Mouse (Mus musculus): Measurements from ENCODE around the gene 1700093K21Rik. TPM values are rescaled to one million over a fixed set of nuclear protein-coding genes. Genes with fewer than 3 reads are reported as not detected.

The 1700093K21Rik gene
- not detected for polyA plus RNA-seq (2017; shearing (Covaris generic))

DNA sequence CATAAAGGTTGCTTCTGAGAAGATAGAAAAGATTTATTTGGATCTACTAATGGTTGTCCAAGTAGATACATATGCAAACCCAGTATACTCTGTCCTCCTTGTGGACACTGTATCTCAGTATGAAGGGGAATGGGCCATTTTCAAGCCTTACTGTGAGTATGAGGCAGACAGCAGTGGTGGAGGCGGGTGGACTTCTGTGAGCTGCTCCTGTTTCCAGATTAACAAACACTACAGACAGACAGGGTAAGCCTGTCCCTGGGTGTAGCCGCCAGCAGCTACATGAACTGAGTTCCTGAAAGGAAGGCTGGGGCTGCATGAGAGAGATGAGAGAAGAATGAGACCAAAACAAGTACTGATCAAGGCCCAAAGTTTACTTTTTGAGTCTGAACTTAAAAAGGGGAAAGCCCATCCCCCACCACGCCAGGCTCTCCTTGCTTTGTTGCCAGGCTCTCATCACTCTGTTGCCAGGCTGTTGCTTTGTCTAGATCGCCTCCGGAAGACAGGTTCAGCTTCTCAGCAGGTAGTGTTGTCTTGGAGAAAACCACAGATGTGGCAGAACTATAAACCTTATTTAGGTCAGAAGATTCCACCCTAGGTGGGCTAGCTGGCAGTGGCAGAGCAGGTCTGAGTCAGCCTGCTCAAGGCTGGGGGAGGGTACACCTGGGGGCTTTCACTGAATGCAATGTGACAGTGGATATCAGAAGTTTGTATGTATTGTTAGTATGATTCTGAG lies at the start of gene 1700093K21Rik:
Gene 1700093K21Rik (minus strand): TSS at position 683 of the 733 bp plus-strand sequence.

DNA sequence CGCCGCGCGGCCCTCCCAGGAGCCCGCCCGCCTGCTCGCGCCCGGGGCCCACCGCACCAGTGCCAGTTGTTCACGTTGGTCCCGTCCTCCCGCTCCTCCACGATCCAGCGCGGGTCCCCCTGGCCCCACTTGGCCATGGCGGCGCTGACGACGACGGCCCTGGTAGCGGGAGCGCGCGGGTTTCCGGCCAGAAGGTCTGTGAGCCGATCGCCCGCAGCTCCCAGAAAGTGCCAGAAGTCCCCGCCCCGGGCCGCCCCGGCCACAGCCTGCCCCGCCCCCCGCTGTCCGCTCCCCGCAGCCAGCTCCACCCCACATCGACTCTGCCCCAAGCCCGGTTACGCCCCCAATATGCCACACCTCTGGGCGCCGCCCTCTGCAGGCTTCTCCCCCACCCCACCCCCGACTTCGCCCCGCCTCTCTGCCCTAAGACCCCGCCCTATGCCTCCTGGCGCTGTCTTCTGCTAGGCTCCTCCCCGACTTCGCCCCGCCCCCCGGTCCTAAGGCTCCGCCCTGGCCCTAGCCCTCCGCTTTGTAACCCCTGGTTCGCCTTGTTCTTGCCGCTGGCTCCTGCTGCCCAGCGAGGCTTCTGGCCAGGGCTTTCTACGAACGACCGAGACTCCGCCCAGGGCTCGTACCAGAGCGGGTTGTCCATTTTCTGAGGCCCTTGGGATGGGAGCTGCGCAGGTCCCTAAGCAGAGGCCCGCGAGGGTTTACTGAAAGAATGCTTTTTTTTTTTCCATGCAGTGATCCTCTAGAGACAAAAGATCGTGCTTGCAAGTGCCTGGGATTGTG lies 23.0 kb downstream of the 1700093K21Rik start, which contains the start of gene Ahsa2:
Gene Ahsa2 (minus strand): TSS at position 313 of the 792 bp plus-strand sequence.

Other genes with a start within 250 kb of the 1700093K21Rik start
- 15.3 TPM for gene Usp34, start 214.3 kb downstream of the 1700093K21Rik start, polyA plus RNA-seq (2017; shearing (Covaris generic))
- gene Ahsa2, start 23.1 kb downstream of the 1700093K21Rik start, polyA plus RNA-seq (2017; shearing (Covaris generic)) = 98.1 TPM
- 11.0 TPM for gene 0610010F05Rik, start 112.5 kb upstream of the 1700093K21Rik start, polyA plus RNA-seq (2017; shearing (Covaris generic))
- gene Pus10, start 144.5 kb upstream of the 1700093K21Rik start, polyA plus RNA-seq (2017; shearing (Covaris generic)) = 12.7 TPM
- 38.1 TPM for gene Pex13, start 144.8 kb upstream of the 1700093K21Rik start, polyA plus RNA-seq (2017; shearing (Covaris generic))
- 59.9 TPM for gene Rel, start 249.8 kb upstream of the 1700093K21Rik start, polyA plus RNA-seq (2017; shearing (Covaris generic))

Measured in naive thymus-derived CD4-positive, alpha-beta T cell, adult 5 months (primary cell).